Mouse (Mus musculus) spleen, adult 2 months (tissue): ENCODE data around the gene Nos1. TPM values are rescaled to one million over a fixed set of nuclear protein-coding genes. Genes with fewer than 3 reads are reported as not detected.

Experiments used
- DNase-seq, 2 experiments: peaks; one replicate each; pipeline versions ENCODE4 v3.0.0 to v3.0.0-alpha.2; 2012 to 2021; ENCODE audit warnings: low spot score in 2 of 2, low read depth in 1 of 2
- H3K27ac ChIP-seq: fragments of 200-500 bp; 2 replicates; pipeline ENCODE4 v1.5.1; 2012; ENCODE audit warnings: low read length, inconsistent platforms; ENCODE audit not compliant: insufficient read depth
- H3K27me3 ChIP-seq: fragments of 200-500 bp; 2 replicates; pipeline ENCODE4 v1.6.1; 2012; ENCODE audit warnings: mild to moderate bottlenecking, moderate library complexity, low read length, inconsistent platforms; ENCODE audit not compliant: control insufficient read depth, insufficient read depth
- H3K36me3 ChIP-seq: fragments of 200-500 bp; 2 replicates; pipeline ENCODE4 v1.6.1; 2012; ENCODE audit warnings: mild to moderate bottlenecking, low read length, inconsistent platforms; ENCODE audit not compliant: control insufficient read depth, insufficient read depth
- H3K4me1 ChIP-seq: fragments of 200-500 bp; 2 replicates; pipeline ENCODE4 v1.6.1; 2011; ENCODE audit warnings: inconsistent platforms; ENCODE audit not compliant: control insufficient read depth, insufficient read depth, insufficient read length
- H3K4me3 ChIP-seq: fragments of 200-500 bp; 2 replicates; pipeline ENCODE4 v1.5.1; 2011; ENCODE audit warnings: mild to moderate bottlenecking, inconsistent platforms; ENCODE audit not compliant: insufficient read depth, insufficient read length; ENCODE audit errors: extremely low read depth
- CTCF ChIP-seq: fragments of 200-500 bp; IDR thresholded peaks from 2 replicates; pipeline ENCODE4 v1.5.1; 2011; ENCODE audit warnings: mild to moderate bottlenecking, inconsistent platforms; ENCODE audit not compliant: insufficient read depth, insufficient read length, insufficient replicate concordance; ENCODE audit errors: extremely low read depth
- POLR2A ChIP-seq: fragments of 200-500 bp; IDR thresholded peaks from 2 replicates; pipeline ENCODE4 v1.6.1; 2011; ENCODE audit warnings: low read depth, low read length, inconsistent platforms
- WGBS: fragments of 180-500 bp; shearing (Covaris S2); methylation state at CpG from one replicate; pipeline ENCODE4 v1.1.7; 2018; 5-methylcytosine and 5-hydroxymethylcytosine counted together
- polyA plus RNA-seq: library from polyadenylated mRNA; depleted of rRNA; stranded (reverse); fragments of >200 nt; gene quantifications from 2 replicates; pipeline ENCODE4 v1.2.3, GENCODE M21; 2012

The Nos1 gene
- polyA plus RNA-seq, 1 experiment: 0.37 TPM

DNA sequence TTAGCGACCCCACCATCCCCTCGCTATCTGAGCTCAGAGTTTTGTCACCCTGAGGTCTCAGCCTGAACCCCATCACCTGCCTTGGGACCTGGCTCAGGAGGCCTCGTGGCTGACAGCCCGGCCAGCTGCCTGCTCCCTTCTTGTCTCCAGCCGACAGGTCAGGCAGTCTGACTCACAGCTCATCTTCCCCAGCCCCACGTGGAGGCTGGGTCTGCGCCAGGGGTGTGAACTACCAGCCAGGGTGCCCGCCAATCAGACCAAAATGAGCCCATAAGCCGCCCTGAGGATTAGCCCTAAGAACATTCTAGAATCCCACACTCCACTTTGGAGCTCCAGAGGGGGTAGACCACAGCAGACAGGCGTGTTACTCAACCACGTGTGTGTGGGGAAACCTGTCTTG is 1.7 kb upstream of the Nos1 start:
- no peaks in the 10 kb centered on the region for H3K4me1 ChIP-seq
- no peak overlapping the region for H3K4me3 ChIP-seq
- TF ChIP-seq POLR2A (no peak), CTCF (no peak)
- H3K36me3 ChIP-seq: no peaks in the 10 kb centered on the region
- no peaks in the 10 kb centered on the region for H3K27me3 ChIP-seq
- no peak overlapping the region for H3K27ac ChIP-seq
- no peak for DNase-seq
- 65% methylated on average over 11 of the region's 11 CpGs for WGBS

DNA sequence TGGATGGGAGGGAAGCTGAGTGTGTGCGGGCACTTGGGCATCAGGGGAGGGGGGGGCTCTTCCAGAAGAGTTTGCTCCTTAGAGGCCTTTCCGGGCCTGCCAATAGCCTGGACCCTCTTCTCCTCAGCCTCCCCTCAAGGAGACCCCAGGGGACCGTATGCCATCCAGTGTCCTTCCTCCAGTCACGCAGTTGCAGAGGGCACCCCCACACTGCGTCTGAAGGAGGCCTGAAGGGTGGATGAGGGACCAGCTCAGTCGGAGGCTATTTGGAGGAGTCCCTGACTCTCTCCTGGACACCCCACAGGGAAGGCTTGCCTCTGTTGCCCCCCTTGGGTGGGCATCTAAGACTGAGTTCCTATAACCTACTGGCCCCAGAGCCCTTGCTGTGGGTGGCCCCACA is 346 bp downstream of the Nos1 start:
- no peaks in the 10 kb centered on the region for H3K36me3 ChIP-seq
- WGBS: 79% methylated on average over 6 of the region's 6 CpGs

DNA sequence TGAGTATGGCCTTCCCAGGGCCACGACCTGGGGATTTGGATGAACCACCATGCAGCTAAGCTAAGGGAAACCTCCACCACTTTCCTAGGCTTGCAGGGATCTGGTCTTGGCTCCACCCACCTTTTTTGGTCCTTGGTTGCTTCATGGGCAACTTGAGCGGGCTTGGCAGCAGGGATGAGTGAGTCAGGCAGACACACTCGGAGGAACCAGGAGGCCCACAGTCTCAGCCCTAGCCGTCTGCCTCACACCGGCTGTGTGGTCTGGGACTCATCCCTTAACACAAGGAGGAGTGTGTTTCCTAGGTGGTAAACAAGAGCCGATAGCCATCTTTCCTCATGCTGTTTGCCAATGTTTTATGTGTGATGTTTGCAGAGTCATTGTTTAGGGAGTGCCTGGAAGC is 9.2 kb downstream of the Nos1 start:
- no peak for DNase-seq
- WGBS: 70% methylated on average over 6 of the region's 6 CpGs

More for the DNA sequence above, 346 bp downstream of the Nos1 start:
- DNase-seq: no peak
- no peaks in the 10 kb centered on the region for H3K27me3 ChIP-seq
- no peaks in the 10 kb centered on the region for H3K4me1 ChIP-seq
- no peak overlapping the region for H3K27ac ChIP-seq
- TF ChIP-seq POLR2A (no peak), CTCF (no peak)
- no peak overlapping the region for H3K4me3 ChIP-seq

DNA sequence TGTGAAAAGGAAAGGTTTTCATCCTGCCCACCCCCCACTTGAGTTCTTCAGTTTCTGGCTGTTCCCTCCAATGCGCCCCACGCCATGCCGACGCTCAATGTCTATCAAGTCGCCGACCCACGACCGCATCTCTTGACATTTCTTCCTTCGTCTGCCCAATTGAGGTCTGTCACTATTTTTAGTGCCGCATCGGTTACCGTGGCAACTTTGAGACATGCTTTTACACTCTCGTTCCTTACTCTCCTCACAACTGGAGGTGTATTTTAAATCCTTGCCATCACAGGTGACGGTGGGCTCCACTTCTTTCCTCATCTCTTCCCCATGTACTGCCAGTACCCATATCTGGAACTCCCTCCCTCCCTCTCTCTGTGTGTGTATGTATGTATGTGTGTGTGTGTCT is 11.0 kb downstream of the Nos1 start:
- WGBS: 87% methylated on average over 14 of the region's 14 CpGs
- no peaks in the 10 kb centered on the region for H3K27me3 ChIP-seq
- no peaks in the 10 kb centered on the region for H3K4me1 ChIP-seq
- H3K36me3 ChIP-seq: no peaks in the 10 kb centered on the region
- TF ChIP-seq POLR2A (no peak), CTCF (no peak)
- H3K27ac ChIP-seq: no peak overlapping the region
- H3K4me3 ChIP-seq: no peak overlapping the region
- DNase-seq: no peak

More for the DNA sequence above, 9.2 kb downstream of the Nos1 start:
- no peaks in the 10 kb centered on the region for H3K27me3 ChIP-seq
- no peak for TF ChIP-seq POLR2A
- no peak for TF ChIP-seq CTCF
- no peaks in the 10 kb centered on the region for H3K36me3 ChIP-seq
- H3K4me3 ChIP-seq: no peak overlapping the region
- no peaks in the 10 kb centered on the region for H3K4me1 ChIP-seq
- no peak overlapping the region for H3K27ac ChIP-seq

DNA sequence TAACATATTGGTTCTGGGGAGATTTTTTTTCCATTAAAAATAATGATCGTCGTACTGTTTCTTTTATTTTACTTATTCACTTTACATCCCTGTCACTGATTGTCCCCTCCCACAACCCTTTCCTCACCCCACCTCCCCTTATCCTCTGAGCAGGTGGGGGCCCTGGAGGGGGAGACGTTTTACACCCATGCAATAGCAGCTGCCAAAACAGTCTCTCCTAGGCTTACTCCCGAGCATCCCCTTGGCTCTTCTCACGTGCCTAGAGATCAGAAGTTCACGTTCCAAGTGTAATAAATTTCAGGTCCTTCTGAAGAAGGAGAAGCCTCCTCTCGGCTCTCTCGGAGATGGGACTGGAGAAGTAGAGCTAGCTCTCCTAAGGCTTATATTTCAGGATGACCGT is 20.0 kb downstream of the Nos1 start:
- TF ChIP-seq POLR2A: no peak
- TF ChIP-seq CTCF: no peak
- Histone ChIP-seq H3K27me3 (no peaks in the 10 kb centered on the region), H3K4me3 (no peak overlapping the region), H3K4me1 (no peaks in the 10 kb centered on the region), H3K36me3 (no peaks in the 10 kb centered on the region), H3K27ac (no peak overlapping the region)
- 74% methylated on average over 9 of the region's 9 CpGs for WGBS
- no peak for DNase-seq

DNA sequence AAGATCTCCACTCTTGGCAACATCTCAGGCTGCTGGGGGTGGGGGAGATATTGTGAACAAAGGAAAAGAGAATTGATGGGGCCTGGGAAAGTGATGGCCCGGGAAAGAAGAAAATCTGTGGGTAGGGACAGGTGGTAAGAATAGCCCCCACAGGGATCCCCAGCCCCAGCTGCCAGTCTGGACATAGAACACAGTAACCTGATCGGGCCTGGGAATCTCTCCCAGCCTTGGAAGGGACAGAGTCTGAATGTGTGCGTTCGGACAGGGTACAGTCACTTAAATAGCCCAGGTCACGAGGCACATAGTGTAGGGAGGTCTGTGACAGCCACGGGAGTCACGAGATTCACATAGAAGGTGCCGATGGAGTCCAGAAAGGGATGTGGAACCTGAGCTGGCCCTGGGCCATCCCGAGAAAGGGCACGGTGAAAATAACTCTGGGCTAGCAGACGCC is 21.3 kb downstream of the Nos1 start:
- Histone ChIP-seq H3K27ac (no peak overlapping the region), H3K4me3 (no peak overlapping the region), H3K36me3 (no peaks in the 10 kb centered on the region), H3K27me3 (no peaks in the 10 kb centered on the region), H3K4me1 (no peaks in the 10 kb centered on the region)
- 87% methylated on average over 11 of the region's 11 CpGs for WGBS
- no peak for TF ChIP-seq POLR2A
- no peak for TF ChIP-seq CTCF
- no peak for DNase-seq

DNA sequence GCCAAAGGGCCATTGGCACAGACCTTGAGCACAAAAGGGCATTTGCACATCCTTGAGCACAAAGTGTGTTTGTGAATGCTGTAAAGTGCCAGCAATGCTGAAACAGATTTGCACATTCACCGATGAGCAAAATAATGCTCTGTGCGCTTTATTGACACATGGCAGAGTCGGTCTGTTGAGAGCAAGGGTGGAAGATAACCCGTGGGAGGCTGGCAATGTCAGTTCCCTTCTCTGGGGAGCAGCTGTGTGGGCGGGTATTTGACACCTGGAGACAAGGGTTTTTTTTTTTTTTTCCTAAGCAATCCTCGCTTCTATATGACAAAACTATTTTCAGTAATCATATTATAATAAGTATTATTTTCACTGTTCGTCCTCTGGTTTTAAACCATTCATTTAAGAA is 22.7 kb downstream of the Nos1 start:
- H3K27me3 ChIP-seq: no peaks in the 10 kb centered on the region
- 60% methylated on average over 7 of the region's 7 CpGs for WGBS
- DNase-seq: no peak
- TF ChIP-seq CTCF (no peak), POLR2A (no peak)
- no peak overlapping the region for H3K27ac ChIP-seq
- H3K4me3 ChIP-seq: no peak overlapping the region
- no peaks in the 10 kb centered on the region for H3K4me1 ChIP-seq
- no peaks in the 10 kb centered on the region for H3K36me3 ChIP-seq
